10 mouse cellular contexts compared by ENCODE assay signal in genomic region chr9:47401511-47401910, GRCm38 (mm10).
"Had no signal": no experiment of that assay in that cellular context is flagged by ENCODE, and none has a peak within 500 bp of the region (broad histone marks: within the 10 kb centered on the region; RNA-seq: fewer than 3 reads in every experiment).

No protein-coding gene starts in this region.

- ATAC-seq: liver, postnatal 0 days; lung, postnatal 0 days; midbrain, embryonic 13.5 days; midbrain, embryonic 15.5 days had no signal

- DNase-seq: liver, postnatal 0 days; lung, adult 2 months; lung, postnatal 14 days; lung, postnatal 36 days; right cerebral cortex, postnatal 14 days; thymus, postnatal 14 days; thymus, postnatal 36 days had no signal
